Comparison of ENCODE assay signal across 10 mouse cellular contexts in genomic region chr2:164966381-164966780, GRCm38 (mm10). TPM values are rescaled to one million over a fixed set of nuclear protein-coding genes. Genes with fewer than 3 reads are reported as not detected.
A peak's percentile ranks its signal among the peaks of the same experiment; 100 is the strongest.
DNase-seq lines count a peak whose midpoint lies in the region; ATAC-seq lines count a peak whose summit lies in the region.
"Had no signal": no experiment of that assay in that cellular context is flagged by ENCODE, and none has a peak within 500 bp of the region (broad histone marks: within the 10 kb centered on the region; RNA-seq: fewer than 3 reads in every experiment).

No protein-coding gene starts in this region.

- no peak overlapping the region for H3K4me2 ChIP-seq in forebrain, embryonic 11.5 days (ENCODE audit: low read depth, low read length, severe bottlenecking)
- no peak overlapping the region for H3K4me2 ChIP-seq in forebrain, embryonic 13.5 days
- H3K4me2 ChIP-seq in midbrain, embryonic 11.5 days: no peak overlapping the region
- H3K4me2 ChIP-seq in midbrain, embryonic 16.5 days (ENCODE audit: low read length): no peak overlapping the region
- H3K4me2 ChIP-seq: liver, embryonic 15.5 days had no signal

- H3K27me3 ChIP-seq in forebrain, embryonic 11.5 days (ENCODE audit: control insufficient read depth, insufficient read depth, low read length): peaks cover 51% of the 10 kb centered on the region
- peaks cover 59% of the 10 kb centered on the region for H3K27me3 ChIP-seq in forebrain, embryonic 13.5 days
- H3K27me3 ChIP-seq in midbrain, embryonic 11.5 days (ENCODE audit: control insufficient read depth, insufficient read depth, low read length): peaks cover 56% of the 10 kb centered on the region
- 0 out of 2 replicates have a peak, but pooled peaks cover 3% of the 10 kb centered on the region for H3K27me3 ChIP-seq in midbrain, embryonic 16.5 days (ENCODE audit: control insufficient read depth, insufficient read depth, low read depth, low read length)

- DNase-seq in forebrain, embryonic 11.5 days (ENCODE audit: low spot score): peak; percentile 76
- peak; percentile 92 for DNase-seq in midbrain, embryonic 11.5 days (ENCODE audit: low spot score, missing footprints)
- DNase-seq in embryo, embryonic 10 days (ENCODE audit: low spot score): peak; percentile 91
- peak; percentile 83 for DNase-seq in mesoderm, embryonic 11.5 days (ENCODE audit: low read depth, low spot score)
- DNase-seq in right cerebral cortex, postnatal 36 days (ENCODE audit: low spot score in 2 of 2): no peak
- no peak for DNase-seq in gastrocnemius, postnatal 25 days

- H3K4me1 ChIP-seq in forebrain, embryonic 11.5 days (replicated peaks; ENCODE audit: control insufficient read depth, insufficient read depth, low read length): peaks cover 26% of the 10 kb centered on the region
- H3K4me1 ChIP-seq in forebrain, embryonic 13.5 days: peaks cover 72% of the 10 kb centered on the region
- H3K4me1 ChIP-seq in midbrain, embryonic 11.5 days (ENCODE audit: control insufficient read depth, insufficient read depth, low read length): peaks cover 33% of the 10 kb centered on the region
- H3K4me1 ChIP-seq in midbrain, embryonic 16.5 days (ENCODE audit: control insufficient read depth, insufficient read depth, low read length): peaks cover 75% of the 10 kb centered on the region

- H3K4me3 ChIP-seq in forebrain, embryonic 11.5 days (ENCODE audit: low read depth, low read length): no peak overlapping the region
- no peak overlapping the region for H3K4me3 ChIP-seq in forebrain, embryonic 13.5 days
- no peak overlapping the region for H3K4me3 ChIP-seq in midbrain, embryonic 11.5 days (ENCODE audit: low read depth, low read length)
- no peak overlapping the region for H3K4me3 ChIP-seq in midbrain, embryonic 16.5 days (ENCODE audit: low read depth, low read length)
- H3K4me3 ChIP-seq: liver, embryonic 15.5 days had no signal

- H3K9ac ChIP-seq in forebrain, embryonic 11.5 days (ENCODE audit: low read length): no peak overlapping the region
- H3K9ac ChIP-seq in forebrain, embryonic 13.5 days: no peak overlapping the region
- no peak overlapping the region for H3K9ac ChIP-seq in midbrain, embryonic 11.5 days (ENCODE audit: low read length)
- no peak overlapping the region for H3K9ac ChIP-seq in midbrain, embryonic 16.5 days (ENCODE audit: low read depth, low read length)
- H3K9ac ChIP-seq: hindbrain, embryonic 15.5 days; liver, embryonic 15.5 days had no signal

- WGBS in forebrain, embryonic 11.5 days: 20% methylated on average over 8 of the region's 8 CpGs
- WGBS in forebrain, embryonic 13.5 days: 19% methylated on average over 8 of the region's 8 CpGs
- 18% methylated on average over 8 of the region's 8 CpGs for WGBS in midbrain, embryonic 11.5 days
- WGBS in midbrain, embryonic 16.5 days: 31% methylated on average over 8 of the region's 8 CpGs

- no peaks in the 10 kb centered on the region for H3K36me3 ChIP-seq in forebrain, embryonic 11.5 days (ENCODE audit: control insufficient read depth, insufficient read depth, low read length)
- H3K36me3 ChIP-seq in forebrain, embryonic 13.5 days (ENCODE audit: poor library complexity, severe bottlenecking): no peaks in the 10 kb centered on the region
- H3K36me3 ChIP-seq in midbrain, embryonic 11.5 days (ENCODE audit: control insufficient read depth, insufficient read depth, low read length): no peaks in the 10 kb centered on the region
- H3K36me3 ChIP-seq in midbrain, embryonic 16.5 days (ENCODE audit: control insufficient read depth, insufficient read depth, low read length): no peaks in the 10 kb centered on the region
- H3K36me3 ChIP-seq: hindbrain, embryonic 15.5 days; liver, embryonic 15.5 days had no signal

- no peak overlapping the region for H3K27ac ChIP-seq in forebrain, embryonic 11.5 days (ENCODE audit: low read depth, low read length)
- no peak overlapping the region for H3K27ac ChIP-seq in forebrain, embryonic 13.5 days
- H3K27ac ChIP-seq in midbrain, embryonic 11.5 days (ENCODE audit: low read depth, low read length): no peak overlapping the region
- H3K27ac ChIP-seq in midbrain, embryonic 16.5 days (ENCODE audit: low read length): no peak overlapping the region
- H3K27ac ChIP-seq: liver, embryonic 15.5 days had no signal

- ATAC-seq in forebrain, embryonic 11.5 days (replicated peaks; ENCODE audit: low FRiP score): no peak
- no peak for ATAC-seq in forebrain, embryonic 13.5 days
- no peak for ATAC-seq in midbrain, embryonic 11.5 days (ENCODE audit: low FRiP score)
- ATAC-seq in midbrain, embryonic 16.5 days: no peak

- no peaks in the 10 kb centered on the region for H3K9me3 ChIP-seq in forebrain, embryonic 11.5 days (ENCODE audit: control insufficient read depth, low read length)
- H3K9me3 ChIP-seq in forebrain, embryonic 13.5 days (replicated peaks): no peaks in the 10 kb centered on the region
- H3K9me3 ChIP-seq in midbrain, embryonic 11.5 days (ENCODE audit: control insufficient read depth, low read length): no peaks in the 10 kb centered on the region
- no peaks in the 10 kb centered on the region for H3K9me3 ChIP-seq in midbrain, embryonic 16.5 days (replicated peaks; ENCODE audit: control insufficient read depth, low read length, poor library complexity, severe bottlenecking)
- H3K9me3 ChIP-seq: hindbrain, embryonic 15.5 days; liver, embryonic 15.5 days had no signal

RNA-seq across cellular contexts. Expression of gene Slc12a5, which starts 5.8 kb away (rescaled TPM):
- polyA plus RNA-seq in forebrain, embryonic 11.5 days (2014; fragmentation: Nextera tagmentation; extraction: Ambion mirVana): 1.6 and 2.6 TPM in 2 replicates
- polyA plus RNA-seq in forebrain, embryonic 13.5 days (2015; fragmentation: Nextera tagmentation; extraction: Ambion mirVana): 5.7 and 8.8 TPM in 2 replicates
- polyA plus RNA-seq in midbrain, embryonic 11.5 days (2014; fragmentation: Nextera tagmentation; extraction: Ambion mirVana): 2.8 and 3.0 TPM in 2 replicates
- polyA plus RNA-seq in midbrain, embryonic 16.5 days (2015; fragmentation: Nextera tagmentation; extraction: Ambion mirVana): 52.8 and 57.7 TPM in 2 replicates
- total RNA-seq in gastrocnemius, postnatal 25 days (2021): under 1 TPM; 0.21 to 0.38 TPM

RNA-seq across cellular contexts. Expression of gene Mmp9, which starts 25.8 kb away (rescaled TPM):
- 0.71 and 1.0 TPM in 2 replicates for polyA plus RNA-seq in forebrain, embryonic 11.5 days (2014; fragmentation: Nextera tagmentation; extraction: Ambion mirVana)
- 8.6 and 10.6 TPM in 2 replicates for polyA plus RNA-seq in forebrain, embryonic 13.5 days (2015; fragmentation: Nextera tagmentation; extraction: Ambion mirVana)
- polyA plus RNA-seq in midbrain, embryonic 11.5 days (2014; fragmentation: Nextera tagmentation; extraction: Ambion mirVana): 1.9 and 2.0 TPM in 2 replicates
- 26.7 and 28.0 TPM in 2 replicates for polyA plus RNA-seq in midbrain, embryonic 16.5 days (2015; fragmentation: Nextera tagmentation; extraction: Ambion mirVana)
- total RNA-seq in gastrocnemius, postnatal 25 days (2021): 1 to 10 TPM in 1 of 2 experiments, under 1 TPM in 1; 0.64 to 1.4 TPM

RNA-seq across cellular contexts. Expression of gene Zfp335, which starts 54.8 kb away (rescaled TPM):
- polyA plus RNA-seq in forebrain, embryonic 11.5 days (2014; fragmentation: Nextera tagmentation; extraction: Ambion mirVana): 18.0 TPM in 2 replicates
- 12.2 and 15.1 TPM in 2 replicates for polyA plus RNA-seq in forebrain, embryonic 13.5 days (2015; fragmentation: Nextera tagmentation; extraction: Ambion mirVana)
- polyA plus RNA-seq in midbrain, embryonic 11.5 days (2014; fragmentation: Nextera tagmentation; extraction: Ambion mirVana): 8.2 and 8.8 TPM in 2 replicates
- polyA plus RNA-seq in midbrain, embryonic 16.5 days (2015; fragmentation: Nextera tagmentation; extraction: Ambion mirVana): 16.2 and 16.9 TPM in 2 replicates
- total RNA-seq in gastrocnemius, postnatal 25 days (2021): 1 to 10 TPM; 8.2 to 9.2 TPM

Comparison
In these comparisons a context has a peak if more than half of its experiments do, and no peak if none do; other contexts are left out.
1. DNase-seq: peak in forebrain, embryonic 11.5 days (single experiment), midbrain, embryonic 11.5 days (single experiment), embryo, embryonic 10 days (single experiment) and mesoderm, embryonic 11.5 days (single experiment); none in right cerebral cortex, postnatal 36 days (0 of 2) and gastrocnemius, postnatal 25 days (single experiment).